10 mouse cellular contexts compared by ENCODE assay signal in the genomic region with DNA sequence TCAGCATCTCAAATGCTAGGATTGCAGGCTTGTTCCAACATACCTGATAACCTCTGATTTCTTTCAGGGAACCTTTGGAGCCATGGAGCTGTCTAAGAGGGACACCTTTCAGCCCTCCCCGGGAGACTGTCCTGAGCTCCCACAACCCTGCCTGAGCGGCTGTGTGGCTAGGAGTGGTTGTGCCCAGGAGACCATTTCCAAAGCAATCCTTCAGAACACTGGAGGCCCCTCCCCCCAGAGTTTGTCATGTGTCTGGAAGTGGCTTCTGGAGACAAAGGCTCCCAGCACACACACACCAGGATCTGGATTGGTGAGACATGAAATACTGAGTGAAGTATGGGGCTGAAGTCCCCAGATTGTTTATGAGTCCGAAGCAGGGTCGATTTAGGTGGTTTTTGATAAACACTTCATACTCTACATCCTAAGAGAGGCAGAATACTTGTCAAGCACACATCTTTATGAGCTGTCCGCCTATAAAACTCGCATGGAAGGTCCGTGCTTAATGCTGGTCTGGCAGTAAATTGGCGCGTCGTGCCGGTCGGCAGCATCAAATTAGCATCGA. TPM values are rescaled to one million over a fixed set of nuclear protein-coding genes. Genes with fewer than 3 reads are reported as not detected.
A peak's percentile ranks its signal among the peaks of the same experiment; 100 is the strongest.
DNase-seq lines count a peak whose midpoint lies in the region; ATAC-seq lines count a peak whose summit lies in the region.
"Had no signal": no experiment of that assay in that cellular context is flagged by ENCODE, and none has a peak within 500 bp of the region (broad histone marks: within the 10 kb centered on the region; RNA-seq: fewer than 3 reads in every experiment).

No protein-coding gene starts in this region.

- peaks cover 8% of the 10 kb centered on the region; the same call in 1 of the 2 replicates for H3K27me3 ChIP-seq in midbrain, embryonic 10.5 days (ENCODE audit: low read depth, poor library complexity, severe bottlenecking)
- H3K27me3 ChIP-seq in midbrain, embryonic 15.5 days (replicated peaks): no peaks in the 10 kb centered on the region
- H3K27me3 ChIP-seq in embryonic facial prominence, embryonic 12.5 days: no peaks in the 10 kb centered on the region
- H3K27me3 ChIP-seq in limb, embryonic 11.5 days (ENCODE audit: control insufficient read depth, insufficient read depth, low read length): no peaks in the 10 kb centered on the region

- DNase-seq in midbrain, embryonic 10.5 days (ENCODE audit: low spot score): peak; percentile 31
- peak; percentile 73 for DNase-seq in limb, embryonic 11.5 days (ENCODE audit: low spot score)
- no peak for DNase-seq in cerebellum, adult 9-11 months
- no peak for DNase-seq in cerebellum, postnatal 36 days
- no peak for DNase-seq in adrenal gland, adult 2 months
- DNase-seq: cerebellum, postnatal 14 days; lung, postnatal 36 days; thymus, postnatal 4 days had no signal

- peaks cover 44% of the 10 kb centered on the region for H3K4me1 ChIP-seq in midbrain, embryonic 10.5 days
- H3K4me1 ChIP-seq in midbrain, embryonic 15.5 days: peaks cover 37% of the 10 kb centered on the region
- H3K4me1 ChIP-seq in embryonic facial prominence, embryonic 12.5 days: peaks cover 30% of the 10 kb centered on the region
- H3K4me1 ChIP-seq in limb, embryonic 11.5 days (ENCODE audit: control insufficient read depth, insufficient read depth, low read length): peaks cover 23% of the 10 kb centered on the region

- no peak overlapping the region; the same call in 1 of the 2 replicates for H3K4me2 ChIP-seq in midbrain, embryonic 15.5 days
- no peak overlapping the region for H3K4me2 ChIP-seq in embryonic facial prominence, embryonic 12.5 days (replicated peaks)
- no peak overlapping the region for H3K4me2 ChIP-seq in limb, embryonic 11.5 days (ENCODE audit: low read depth, severe bottlenecking)

- ATAC-seq in midbrain, embryonic 15.5 days (replicated peaks): no peak
- no peak for ATAC-seq in embryonic facial prominence, embryonic 12.5 days (ENCODE audit: insufficient number of reproducible peaks, insufficient read depth, low FRiP score, low TSS enrichment)
- ATAC-seq in limb, embryonic 11.5 days (ENCODE audit: insufficient number of reproducible peaks, low FRiP score, low TSS enrichment, low read depth): no peak

- H3K9ac ChIP-seq in midbrain, embryonic 15.5 days: no peak overlapping the region
- no peak overlapping the region for H3K9ac ChIP-seq in embryonic facial prominence, embryonic 12.5 days
- no peak overlapping the region for H3K9ac ChIP-seq in limb, embryonic 11.5 days (ENCODE audit: low read length)

- no peaks in the 10 kb centered on the region for H3K36me3 ChIP-seq in midbrain, embryonic 10.5 days
- no peaks in the 10 kb centered on the region for H3K36me3 ChIP-seq in midbrain, embryonic 15.5 days (replicated peaks)
- H3K36me3 ChIP-seq in embryonic facial prominence, embryonic 12.5 days: no peaks in the 10 kb centered on the region
- no peaks in the 10 kb centered on the region for H3K36me3 ChIP-seq in limb, embryonic 11.5 days (ENCODE audit: control insufficient read depth, insufficient read depth, low read length)

- no peaks in the 10 kb centered on the region for H3K9me3 ChIP-seq in midbrain, embryonic 10.5 days (replicated peaks)
- H3K9me3 ChIP-seq in midbrain, embryonic 15.5 days: no peaks in the 10 kb centered on the region
- no peaks in the 10 kb centered on the region for H3K9me3 ChIP-seq in embryonic facial prominence, embryonic 12.5 days
- H3K9me3 ChIP-seq in limb, embryonic 11.5 days (ENCODE audit: control insufficient read depth, low read length): no peaks in the 10 kb centered on the region

- H3K4me3 ChIP-seq in midbrain, embryonic 10.5 days: no peak overlapping the region
- H3K4me3 ChIP-seq in midbrain, embryonic 15.5 days: no peak overlapping the region
- H3K4me3 ChIP-seq in embryonic facial prominence, embryonic 12.5 days: no peak overlapping the region
- no peak overlapping the region for H3K4me3 ChIP-seq in limb, embryonic 11.5 days (ENCODE audit: low read depth, low read length)

- peak overlapping the region; percentile 53 for H3K27ac ChIP-seq in midbrain, embryonic 10.5 days (replicated peaks)
- no peak overlapping the region for H3K27ac ChIP-seq in midbrain, embryonic 15.5 days
- peak overlapping the region; percentile 72 for H3K27ac ChIP-seq in embryonic facial prominence, embryonic 12.5 days
- H3K27ac ChIP-seq in limb, embryonic 11.5 days (replicated peaks; ENCODE audit: low read depth, low read length): no peak overlapping the region

- 68% methylated on average over 13 of the region's 13 CpGs for WGBS in midbrain, embryonic 10.5 days
- 40% methylated on average over 13 of the region's 13 CpGs for WGBS in midbrain, embryonic 15.5 days
- 51% methylated on average over 13 of the region's 13 CpGs for WGBS in embryonic facial prominence, embryonic 12.5 days
- WGBS in limb, embryonic 11.5 days: 19% methylated on average over 13 of the region's 13 CpGs

RNA-seq across cellular contexts. Expression of gene Chst8, which starts 12.5 kb away (rescaled TPM):
- 5.3 and 9.5 TPM in 2 replicates for polyA plus RNA-seq in midbrain, embryonic 10.5 days (2016; fragmentation: Nextera tagmentation; extraction: Ambion mirVana)
- polyA plus RNA-seq in midbrain, embryonic 15.5 days (2015; fragmentation: Nextera tagmentation; extraction: Ambion mirVana): 17.1 TPM in 2 replicates
- polyA plus RNA-seq in embryonic facial prominence, embryonic 12.5 days (2016; fragmentation: Nextera tagmentation; extraction: Ambion mirVana): 10.6 and 11.5 TPM in 2 replicates
- 1.2 and 2.6 TPM in 2 replicates for polyA plus RNA-seq in limb, embryonic 11.5 days (2014; fragmentation: Nextera tagmentation; extraction: Ambion mirVana)
- total RNA-seq in adrenal gland, adult 2 months (2021): 10 to 100 TPM; 10.6 to 11.4 TPM
- polyA plus RNA-seq in adrenal gland, adult 2 months (2012; rRNA removed): 21.3 and 26.9 TPM in 2 replicates

Comparison
In these comparisons a context has a peak if more than half of its experiments do, and no peak if none do; other contexts are left out.
1. H3K27ac ChIP-seq: peak in midbrain, embryonic 10.5 days (single experiment) and embryonic facial prominence, embryonic 12.5 days (single experiment); none in midbrain, embryonic 15.5 days (single experiment) and limb, embryonic 11.5 days (single experiment).
2. DNase-seq: peak in midbrain, embryonic 10.5 days (single experiment) and limb, embryonic 11.5 days (single experiment); none in cerebellum, adult 9-11 months (single experiment), cerebellum, postnatal 36 days (0 of 2) and adrenal gland, adult 2 months (single experiment).